Mouse (Mus musculus) CH12F3 (cell line): ENCODE data around the gene Gm26741.

Source experiments
- in situ Hi-C: fragments of 300-500 bp; cut with MboI; formaldehyde crosslinking; loops from 2 replicates; pipeline ENCODE4 v1.14.3; 2020; ENCODE audit warnings: low sequenced_read_pairs

Gene Gm26741

DNA sequence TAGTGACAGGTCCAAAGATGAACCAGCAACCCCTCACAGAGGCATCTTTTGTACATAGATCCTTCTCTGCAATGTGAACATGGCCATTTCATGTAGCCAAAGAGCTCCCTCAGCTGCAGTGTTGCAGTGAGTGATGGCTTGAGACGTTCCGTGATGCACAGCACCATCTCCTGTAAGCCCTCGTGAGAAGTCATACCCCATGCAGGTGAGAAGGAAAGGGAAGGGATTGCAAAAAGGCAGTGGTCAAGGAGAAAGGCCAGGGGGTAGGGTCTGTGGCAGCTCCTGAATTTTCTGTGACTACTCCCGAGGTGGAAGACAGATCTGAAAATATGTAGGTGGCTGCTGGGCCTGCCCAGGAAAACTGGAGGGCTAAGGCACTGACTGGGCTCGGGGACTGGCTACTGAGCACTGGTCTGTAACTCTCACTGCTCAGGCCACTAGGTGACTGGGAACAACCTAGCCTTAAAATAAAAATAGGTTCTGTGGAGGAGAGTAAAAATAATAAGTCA, 30.4 kb downstream of the Gm26741 start, which contains the start of gene Nepn:
Gene Nepn (plus strand): TSS at position 51 of the 509 bp plus-strand sequence.
- in situ Hi-C loops: loop anchor here (5.0 kb wide), 1 partner anchor 167 kb away; no protein-coding TSS in a partner anchor

GRCm38 (mm10) chr10:52389438-52389837, 30.9 kb downstream of the Gm26741 start:
- in situ Hi-C loops: loop anchor here (5.0 kb wide), 1 partner anchor 167 kb away; no protein-coding TSS in a partner anchor

- in situ Hi-C loops: no loop called here
Measured at GRCm38 (mm10) chr10:52391208-52391607, 32.6 kb downstream of the Gm26741 start.

DNA sequence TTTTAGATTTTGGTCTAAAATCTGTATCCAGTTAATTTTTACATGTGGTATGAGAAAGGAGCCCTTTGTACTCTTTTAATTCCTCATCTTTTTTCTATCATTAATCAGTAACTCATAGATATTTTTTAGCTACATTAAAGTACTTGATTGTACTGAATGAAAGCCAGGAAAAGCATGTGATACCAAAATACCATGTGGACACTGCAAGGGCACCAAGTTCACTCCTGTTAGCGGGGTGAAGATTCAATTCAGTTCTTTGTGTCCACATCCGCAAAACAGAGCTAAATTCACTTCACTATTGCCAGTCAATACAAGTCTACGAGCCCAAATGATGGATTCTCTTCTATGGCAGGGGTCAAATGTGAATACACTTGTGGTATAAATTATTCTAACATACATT, 38.1 kb downstream of the Gm26741 start:
- in situ Hi-C loops: no loop called here

GRCm38 (mm10) chr10:52398715-52399114, 40.1 kb downstream of the Gm26741 start:
- in situ Hi-C loops: no loop called here

DNA sequence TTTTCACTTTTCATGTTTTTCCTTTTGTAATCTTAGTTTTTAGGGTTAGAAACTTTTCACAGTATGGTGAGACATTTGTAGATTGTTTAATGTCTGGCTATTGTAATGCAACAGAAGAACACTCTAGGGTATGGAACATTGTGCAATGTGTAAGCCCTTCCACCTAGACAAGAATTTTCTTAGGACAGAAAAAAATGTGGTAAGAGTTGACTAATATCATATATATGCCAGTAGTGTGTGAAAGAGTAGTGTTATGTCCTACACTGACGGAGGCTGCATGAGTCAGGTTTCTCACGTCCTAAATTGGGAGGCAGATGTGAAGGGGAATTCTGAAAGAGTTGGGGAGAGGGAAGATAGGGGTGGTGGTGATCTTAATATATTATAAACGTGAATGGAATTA, 41.2 kb downstream of the Gm26741 start:
- in situ Hi-C loops: no loop called here

DNA sequence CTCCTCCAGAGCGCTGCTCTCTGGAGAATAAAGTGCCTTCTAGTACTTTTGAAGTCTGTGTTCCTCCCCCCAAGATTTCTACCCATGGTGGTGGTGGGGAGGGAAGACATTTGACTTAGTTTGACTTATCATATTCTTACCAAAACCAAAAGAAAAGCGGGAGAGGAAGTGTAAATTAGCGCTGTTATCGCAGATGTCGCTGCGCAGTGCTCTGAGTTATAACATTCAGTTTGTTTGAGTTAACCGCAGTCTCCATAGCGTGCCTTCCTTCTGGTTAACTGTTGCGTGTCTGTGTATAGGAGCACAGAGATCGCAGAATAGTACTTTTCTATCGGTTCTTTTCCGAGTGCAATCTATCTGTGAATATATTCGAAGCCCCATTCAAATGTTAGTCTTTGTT, 46.6 kb downstream of the Gm26741 start:
- in situ Hi-C loops: no loop called here

GRCm38 (mm10) chr10:52407526-52407925, 49.0 kb downstream of the Gm26741 start:
- in situ Hi-C loops: no loop called here
